Mouse (Mus musculus) lung, adult 2 months (tissue): ENCODE data around the gene Ces1a.

Experiments used
- CTCF ChIP-seq: fragments of 200-500 bp; IDR thresholded peaks from 2 replicates; pipeline ENCODE4 v1.5.1; 2011; ENCODE audit warnings: mild to moderate bottlenecking, low read length, control low read depth; ENCODE audit not compliant: insufficient read depth
- POLR2A ChIP-seq: fragments of 200-500 bp; IDR thresholded peaks from 2 replicates; pipeline ENCODE4 v1.6.1; 2011; ENCODE audit warnings: low read depth, mild to moderate bottlenecking, control low read depth, low read length, borderline replicate concordance; ENCODE audit errors: extremely low read depth

- no peak for TF ChIP-seq POLR2A
- 0 out of 2 replicates have a peak, but pooled peaks have one; percentile 13 for TF ChIP-seq CTCF
Observed at GRCm38 (mm10) chr8:93010286-93010685, 37.7 kb downstream of the Ces1a start.
